ENCODE assay signal across 12 mouse cellular contexts in genomic region chr8:91324271-91324670, GRCm38 (mm10). TPM values are rescaled to one million over a fixed set of nuclear protein-coding genes. Genes with fewer than 3 reads are reported as not detected.
A peak's percentile ranks its signal among the peaks of the same experiment; 100 is the strongest.
DNase-seq lines count a peak whose midpoint lies in the region; ATAC-seq and TF ChIP-seq lines count a peak whose summit lies in the region.
"Had no signal": no experiment of that assay in that cellular context is flagged by ENCODE, and none has a peak within 500 bp of the region (broad histone marks: within the 10 kb centered on the region; RNA-seq: fewer than 3 reads in every experiment).

No protein-coding gene starts in this region.

- peaks cover 14 to 24% of the 10 kb centered on the region in 2 experiments for H3K4me1 ChIP-seq in heart, embryonic 14.5 days (ENCODE audit: control insufficient read depth in 2 of 2, insufficient read depth in 2 of 2, low read length in 2 of 2)
- peaks cover 4% of the 10 kb centered on the region; the same call in 1 of the 2 replicates for H3K4me1 ChIP-seq in lung, postnatal 0 days (ENCODE audit: insufficient read depth, low read depth, low read length)
- peaks cover 7% of the 10 kb centered on the region; the same call in 1 of the 2 replicates for H3K4me1 ChIP-seq in liver, postnatal 0 days (ENCODE audit: insufficient read depth)

- no peak overlapping the region for H3K4me3 ChIP-seq in heart, embryonic 14.5 days (ENCODE audit: control insufficient read depth in 1 of 2, insufficient read depth in 1 of 2, low read depth in 1 of 2, low read length in 2 of 2)
- H3K4me3 ChIP-seq in lung, postnatal 0 days (ENCODE audit: low read depth, low read length) = no peak overlapping the region
- no peak overlapping the region for H3K4me3 ChIP-seq in liver, postnatal 0 days (ENCODE audit: low read depth, low read length)
- H3K4me3 ChIP-seq: embryonic facial prominence, embryonic 10.5 days; forebrain, embryonic 13.5 days; limb, embryonic 15.5 days had no signal

- no peak overlapping the region; the same call in 1 of the 2 replicates for H3K9ac ChIP-seq in heart, embryonic 14.5 days (ENCODE audit: low read length)
- no peak overlapping the region for H3K9ac ChIP-seq in lung, postnatal 0 days (replicated peaks; ENCODE audit: low read depth)
- no peak overlapping the region for H3K9ac ChIP-seq in liver, postnatal 0 days (replicated peaks)
- H3K9ac ChIP-seq: forebrain, embryonic 13.5 days; limb, embryonic 15.5 days had no signal

- TF ChIP-seq CTCF in lung, postnatal 0 days (IDR thresholded peaks at IDR 0.05) = peak; percentile 55
- TF ChIP-seq CTCF in liver, postnatal 0 days (IDR thresholded peaks at IDR 0.05; ENCODE audit: low read depth) = peak; percentile 58

- WGBS in heart, embryonic 14.5 days = 70% methylated on average over 9 of the region's 9 CpGs
- 74% methylated on average over 9 of the region's 9 CpGs for whole genome bisulfite sequencing in lung, postnatal 0 days
- WGBS in liver, postnatal 0 days (ENCODE audit: insufficient replicate concordance) = 57% methylated on average over 9 of the region's 9 CpGs

- TF ChIP-seq EP300 in lung, postnatal 0 days (IDR thresholded peaks at IDR 0.05) = no peak
- TF ChIP-seq EP300 in liver, postnatal 0 days (IDR thresholded peaks at IDR 0.05; ENCODE audit: low read depth) = no peak

- peak overlapping the region in 1 of 2 experiments; percentile 61; a peak in 1 of 4 replicates for H3K27ac ChIP-seq in heart, embryonic 14.5 days (replicated peaks in 1 of 2; ENCODE audit: control insufficient read depth in 1 of 2, insufficient read depth in 1 of 2, low read depth in 2 of 2, low read length in 2 of 2)
- no peak overlapping the region for H3K27ac ChIP-seq in lung, postnatal 0 days (ENCODE audit: low read length)
- H3K27ac ChIP-seq in liver, postnatal 0 days (ENCODE audit: low read depth) = no peak overlapping the region
- H3K27ac ChIP-seq: embryonic facial prominence, embryonic 10.5 days; forebrain, embryonic 13.5 days; limb, embryonic 15.5 days had no signal

- H3K36me3 ChIP-seq in heart, embryonic 14.5 days (ENCODE audit: control insufficient read depth, insufficient read depth, low read length) = 0 out of 2 replicates have a peak, but pooled peaks cover 12% of the 10 kb centered on the region
- H3K36me3 ChIP-seq in lung, postnatal 0 days (ENCODE audit: insufficient read depth, low read length) = no peaks in the 10 kb centered on the region
- no peaks in the 10 kb centered on the region for H3K36me3 ChIP-seq in liver, postnatal 0 days (replicated peaks; ENCODE audit: insufficient read depth, low read length)

- DNase-seq in heart, adult 8-10 months (ENCODE audit: low spot score) = no peak
- DNase-seq in lung, postnatal 0 days (ENCODE audit: low spot score) = no peak
- DNase-seq in lung, postnatal 25 days (ENCODE audit: low spot score) = no peak
- peak; percentile 66 for DNase-seq in embryo, embryonic 10 days (ENCODE audit: low spot score)
- peak; percentile 58 for DNase-seq in liver, postnatal 0 days
- DNase-seq in right cerebral cortex, postnatal 25 days = no peak
- DNase-seq: adrenal gland, postnatal 14 days; thymus, postnatal 4 days had no signal

- no peaks in the 10 kb centered on the region for H3K9me3 ChIP-seq in heart, embryonic 14.5 days (ENCODE audit: control insufficient read depth, low read length)
- no peaks in the 10 kb centered on the region for H3K9me3 ChIP-seq in lung, postnatal 0 days (ENCODE audit: low read length)
- no peaks in the 10 kb centered on the region for H3K9me3 ChIP-seq in liver, postnatal 0 days (ENCODE audit: low read length)
- H3K9me3 ChIP-seq: embryonic facial prominence, embryonic 10.5 days; forebrain, embryonic 13.5 days; limb, embryonic 15.5 days had no signal

- peak overlapping the region; percentile 13; the same call in 1 of the 2 replicates for H3K4me2 ChIP-seq in heart, embryonic 14.5 days (ENCODE audit: low read length)
- no peak overlapping the region for H3K4me2 ChIP-seq in lung, postnatal 0 days (replicated peaks; ENCODE audit: low read depth, low read length)
- H3K4me2 ChIP-seq in liver, postnatal 0 days (ENCODE audit: low read depth, low read length) = no peak overlapping the region
- H3K4me2 ChIP-seq: forebrain, embryonic 13.5 days; limb, embryonic 15.5 days had no signal

- ATAC-seq in heart, embryonic 14.5 days (ENCODE audit: insufficient number of reproducible peaks, insufficient read depth, low FRiP score, low read depth) = no peak
- no peak for ATAC-seq in lung, postnatal 0 days
- peak; percentile 71 for ATAC-seq in liver, postnatal 0 days
- ATAC-seq: forebrain, embryonic 13.5 days had no signal

- no peaks in the 10 kb centered on the region for H3K27me3 ChIP-seq in heart, embryonic 14.5 days (ENCODE audit: control insufficient read depth, insufficient read depth, low read length)
- no peaks in the 10 kb centered on the region for H3K27me3 ChIP-seq in lung, postnatal 0 days (replicated peaks; ENCODE audit: insufficient read depth, low read length)
- H3K27me3 ChIP-seq in liver, postnatal 0 days (ENCODE audit: insufficient read depth, low read length) = no peaks in the 10 kb centered on the region
- H3K27me3 ChIP-seq: forebrain, embryonic 13.5 days; limb, embryonic 15.5 days had no signal

RNA-seq across cellular contexts. Expression of gene Fto, which starts 10.9 kb away (rescaled TPM):
- polyA plus RNA-seq in heart, embryonic 14.5 days (2014; fragmentation: Nextera tagmentation; extraction: Ambion mirVana) = 71.5 and 76.3 TPM in 2 replicates
- 10 to 100 TPM; 59.3 to 70.7 (median 65.1) TPM for total RNA-seq in heart, adult 8-10 months (2022)
- polyA plus RNA-seq in lung, postnatal 0 days (2015; fragmentation: Nextera tagmentation; extraction: Ambion mirVana) = 29.8 and 31.9 TPM in 2 replicates
- polyA plus RNA-seq in liver, postnatal 0 days (2015; fragmentation: Nextera tagmentation; extraction: Ambion mirVana) = 10.8 and 11.0 TPM in 2 replicates

RNA-seq across cellular contexts. Expression of gene Rpgrip1l, which starts 11.2 kb away (rescaled TPM):
- 8.8 and 9.9 TPM in 2 replicates for polyA plus RNA-seq in heart, embryonic 14.5 days (2014; fragmentation: Nextera tagmentation; extraction: Ambion mirVana)
- total RNA-seq in heart, adult 8-10 months (2022) = 1 to 10 TPM; 3.4 to 5.3 (median 4.2) TPM
- 6.0 and 8.0 TPM in 2 replicates for polyA plus RNA-seq in lung, postnatal 0 days (2015; fragmentation: Nextera tagmentation; extraction: Ambion mirVana)
- polyA plus RNA-seq in liver, postnatal 0 days (2015; fragmentation: Nextera tagmentation; extraction: Ambion mirVana) = 1.0 and 1.2 TPM in 2 replicates

Comparison
In these comparisons a context has a peak if more than half of its experiments do, and no peak if none do; other contexts are left out.
1. DNase-seq: peak in embryo, embryonic 10 days (single experiment) and liver, postnatal 0 days (single experiment); none in heart, adult 8-10 months (single experiment), lung, postnatal 0 days (single experiment), lung, postnatal 25 days (single experiment) and right cerebral cortex, postnatal 25 days (single experiment).